Mouse (Mus musculus) lung, postnatal 14 days (tissue): ENCODE measurements around the gene Ttc22.

Experiments used
- DNase-seq: peaks from one replicate; pipeline ENCODE4 v3.0.0; 2021

Ttc22 gene

DNA sequence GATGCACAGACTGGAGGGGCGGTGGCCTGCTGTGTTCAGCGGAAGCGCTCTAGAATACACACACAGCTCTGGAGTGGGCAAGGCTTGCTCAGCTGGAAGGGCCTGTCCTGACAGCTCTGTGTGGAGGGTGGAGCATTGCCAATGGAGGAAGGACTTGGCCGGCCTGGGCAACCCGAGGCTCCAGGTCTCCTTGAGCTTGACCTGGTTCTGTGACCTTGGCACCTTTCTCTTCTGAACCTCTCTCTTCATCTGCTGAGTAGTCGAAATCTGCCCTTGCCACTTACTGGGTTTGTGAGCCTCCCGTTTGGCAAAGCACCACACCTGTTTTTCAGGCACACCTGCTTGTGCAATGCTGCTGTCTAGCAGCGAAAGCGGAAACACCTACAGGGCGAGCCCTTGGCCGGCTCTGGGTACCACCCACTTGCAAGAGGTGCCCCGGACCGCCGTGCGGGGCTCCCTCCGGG lies at the start of gene Ttc22:
TSS of gene Ttc22 (plus strand) at position 403 of the 464 bp plus-strand sequence.
- peak; percentile 60 for DNase-seq

DNA sequence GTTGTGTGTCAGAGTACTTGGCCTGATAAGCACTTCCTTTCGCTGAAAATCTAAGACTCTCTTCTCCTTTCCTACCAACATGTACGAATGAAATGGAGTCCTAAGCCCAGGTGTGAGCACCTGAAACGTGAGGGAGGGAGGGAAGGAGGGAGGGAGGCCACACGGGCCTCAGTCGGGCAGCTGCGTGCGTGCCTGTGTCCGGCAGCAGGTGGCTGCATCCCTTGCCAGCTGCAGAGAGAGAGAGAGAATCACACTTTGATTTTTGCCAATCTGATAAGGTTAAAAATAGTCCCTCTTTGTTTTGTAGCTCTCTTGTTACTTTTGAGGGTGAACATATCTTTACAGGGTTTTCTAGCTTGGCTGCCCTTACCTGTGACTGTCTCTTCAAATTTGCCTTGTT lies 47.2 kb upstream of the Ttc22 start:
- DNase-seq = no peak

DNA sequence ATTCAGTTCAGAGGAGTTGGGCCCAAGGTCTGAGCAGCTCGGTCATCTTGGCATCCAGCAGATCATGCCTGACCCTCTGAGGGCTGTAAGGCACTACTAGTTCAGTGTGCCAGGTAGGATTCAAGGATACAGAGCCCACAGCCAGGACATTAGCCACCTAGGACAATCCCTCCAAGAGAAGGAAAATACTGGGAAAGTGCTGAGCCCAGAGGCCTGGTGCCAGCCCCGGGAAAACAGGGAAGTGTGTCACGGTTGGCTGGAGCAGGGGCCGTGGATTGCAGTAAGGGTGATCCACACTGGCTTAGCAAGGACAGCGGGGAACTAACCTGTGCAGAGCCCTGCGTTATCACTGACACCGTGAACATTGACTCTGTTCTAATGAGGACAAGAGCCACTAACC lies 44.7 kb upstream of the Ttc22 start:
- no peak for DNase-seq

DNA sequence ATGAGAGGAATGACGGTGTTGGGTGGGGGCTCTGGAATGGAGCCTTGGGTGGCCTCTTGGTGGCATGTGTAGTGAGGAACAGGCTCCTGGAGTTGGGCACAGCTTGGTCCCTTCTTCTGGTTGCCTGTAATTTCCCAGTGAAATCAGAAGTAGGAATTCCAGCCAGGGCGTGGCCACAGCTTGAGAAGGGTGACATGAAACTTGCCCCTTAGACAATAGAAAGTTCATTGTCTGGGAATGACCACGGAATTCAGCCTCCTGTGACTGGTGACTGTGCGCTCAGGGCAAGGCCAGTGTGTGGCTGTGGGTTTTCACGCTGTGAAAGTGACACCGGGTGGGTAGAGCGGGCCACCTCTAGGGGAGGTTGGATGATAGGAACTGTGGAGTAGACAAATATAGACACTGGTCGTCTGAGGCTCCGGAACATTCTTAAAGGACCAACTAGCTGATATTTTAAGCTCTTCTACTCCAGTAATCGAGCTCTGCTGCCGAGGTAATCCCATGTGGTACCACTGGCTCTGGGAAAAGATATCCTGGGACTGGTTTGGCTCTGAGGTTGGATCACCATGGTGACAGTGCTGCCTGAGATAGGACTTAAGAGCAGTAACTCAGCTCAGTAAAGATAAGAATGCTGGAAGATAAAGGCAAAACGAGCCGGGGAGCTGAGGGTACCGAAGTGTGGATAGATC lies 40.9 kb upstream of the Ttc22 start:
- DNase-seq = no peak

DNA sequence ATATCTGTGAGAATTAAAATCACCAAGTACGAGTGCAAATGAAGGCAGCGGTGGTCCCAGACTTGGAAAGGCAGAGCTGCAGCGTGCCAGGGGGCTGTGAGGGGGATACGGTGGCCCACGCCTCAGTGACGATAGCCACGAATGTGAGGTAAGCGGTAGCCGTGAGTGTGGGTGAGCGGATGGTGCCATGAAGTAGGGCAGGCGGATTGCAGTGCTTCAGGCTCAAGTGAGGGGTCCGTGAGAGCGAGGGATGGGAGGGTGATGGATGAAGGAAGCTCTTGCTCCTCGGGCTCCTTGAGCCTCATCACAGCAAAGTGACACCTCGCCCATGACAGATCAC lies 40.4 kb upstream of the Ttc22 start:
- DNase-seq = no peak

DNA sequence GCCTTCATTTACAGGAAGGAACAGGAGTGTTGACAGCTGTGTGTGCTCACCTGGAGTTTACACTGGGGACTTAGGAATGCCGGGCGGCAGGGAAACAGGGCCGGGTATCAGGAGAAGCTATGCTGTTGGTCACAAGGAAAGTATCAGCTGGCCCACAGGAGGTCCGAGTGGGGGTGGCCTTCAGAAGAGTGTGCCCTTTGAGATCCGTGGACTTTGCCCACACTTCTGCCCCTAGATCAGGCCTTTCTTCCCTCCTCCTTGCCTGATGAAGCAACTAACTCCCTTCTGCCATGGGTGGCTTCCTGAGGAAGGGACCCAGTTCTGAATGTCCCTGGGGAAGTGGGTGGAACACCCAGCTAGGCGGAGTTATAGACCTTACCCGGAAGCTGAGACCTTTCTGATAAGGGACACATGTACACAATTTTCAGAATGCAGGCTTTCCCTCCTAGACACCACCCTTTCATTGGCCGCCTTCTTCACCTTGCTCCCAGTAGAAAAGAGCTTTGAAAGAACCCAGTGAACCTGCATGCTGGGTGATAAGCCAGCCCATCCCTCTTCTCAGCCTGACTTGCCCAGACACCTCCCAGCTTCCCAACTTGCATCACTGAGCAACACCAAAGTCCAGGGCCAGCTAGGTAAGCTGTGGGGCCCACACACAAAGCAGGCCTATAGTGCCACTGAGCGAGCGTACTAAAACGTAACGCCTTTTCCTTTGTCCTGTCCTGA lies 39.6 kb upstream of the Ttc22 start:
- no peak for DNase-seq

DNA sequence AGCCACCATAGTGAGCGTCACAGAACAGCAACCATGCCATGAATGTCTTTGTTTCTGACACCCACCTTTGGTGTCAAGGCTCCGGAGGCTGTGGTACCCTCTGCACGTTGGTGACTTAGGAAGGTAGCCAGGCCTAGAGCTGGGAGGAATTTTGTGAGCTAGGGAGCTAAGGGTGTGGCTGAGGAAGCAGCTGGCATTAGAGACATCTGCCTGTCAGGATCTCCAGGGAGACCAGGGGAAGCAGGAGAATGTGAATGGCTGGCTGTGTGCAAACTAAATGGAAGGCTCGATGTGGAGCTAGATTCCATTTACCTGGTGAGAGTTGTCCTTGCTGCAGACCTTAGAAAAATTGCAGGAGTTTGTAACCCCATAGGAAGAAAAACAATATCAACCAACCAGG lies 37.6 kb upstream of the Ttc22 start:
- DNase-seq = no peak

DNA sequence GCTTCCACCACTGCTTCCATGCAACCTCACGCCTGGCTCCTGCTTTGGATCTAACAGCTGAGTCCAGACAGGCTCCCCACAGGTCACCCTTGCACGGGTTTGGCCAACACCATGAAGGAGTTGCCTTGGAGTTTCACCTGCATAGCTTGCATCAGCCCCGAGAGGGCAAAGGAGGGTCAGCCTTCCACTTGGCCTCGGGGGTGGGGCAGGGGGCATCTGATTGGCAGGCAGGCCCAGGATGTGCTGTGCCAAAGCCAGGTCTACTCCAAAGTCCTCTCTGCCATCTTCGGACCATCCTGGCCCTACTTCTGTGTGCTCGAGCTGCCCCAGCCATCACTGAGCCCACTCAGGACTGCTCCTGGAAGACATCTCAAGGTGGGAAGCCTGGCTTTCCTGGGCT lies 35.2 kb upstream of the Ttc22 start:
- no peak for DNase-seq

DNA sequence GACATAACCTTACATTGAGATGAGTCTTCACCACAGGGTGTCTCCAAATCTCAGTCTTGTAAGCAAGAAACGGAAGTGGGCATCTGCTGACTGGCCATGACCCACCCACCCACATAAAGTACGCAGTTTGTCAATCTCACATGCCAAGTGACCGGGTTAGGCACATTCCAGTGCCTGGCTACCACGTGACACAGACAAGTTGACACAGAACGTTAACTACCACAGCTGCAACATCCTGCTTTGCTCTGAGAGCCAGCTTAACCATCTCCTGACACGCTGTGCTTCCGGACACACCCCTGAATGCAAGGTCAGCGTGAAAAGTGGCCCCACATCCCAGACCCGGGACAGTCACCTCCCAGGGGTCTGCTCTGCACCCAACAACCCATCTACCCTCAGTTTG lies 32.1 kb upstream of the Ttc22 start:
- peak; percentile 16 for DNase-seq

DNA sequence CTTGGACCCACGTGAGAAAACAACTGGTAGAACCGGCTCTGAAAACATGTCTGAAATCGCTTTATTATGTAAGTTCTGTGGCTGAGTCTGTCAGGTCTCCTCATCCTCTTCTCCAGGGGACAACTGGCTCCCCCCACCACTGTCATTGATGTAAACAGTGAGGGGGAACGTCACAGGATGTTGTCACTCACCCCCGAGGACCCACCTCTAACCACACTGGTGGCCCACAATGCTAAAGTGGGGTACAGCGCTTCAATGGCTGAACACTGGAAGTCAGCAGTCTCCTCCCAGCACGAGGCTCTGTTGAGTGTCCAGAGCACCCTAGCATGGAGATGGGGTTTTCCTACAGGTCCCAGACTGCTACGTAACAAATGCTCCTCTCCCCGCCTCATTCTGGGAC lies 31.4 kb upstream of the Ttc22 start:
- no peak for DNase-seq

DNA sequence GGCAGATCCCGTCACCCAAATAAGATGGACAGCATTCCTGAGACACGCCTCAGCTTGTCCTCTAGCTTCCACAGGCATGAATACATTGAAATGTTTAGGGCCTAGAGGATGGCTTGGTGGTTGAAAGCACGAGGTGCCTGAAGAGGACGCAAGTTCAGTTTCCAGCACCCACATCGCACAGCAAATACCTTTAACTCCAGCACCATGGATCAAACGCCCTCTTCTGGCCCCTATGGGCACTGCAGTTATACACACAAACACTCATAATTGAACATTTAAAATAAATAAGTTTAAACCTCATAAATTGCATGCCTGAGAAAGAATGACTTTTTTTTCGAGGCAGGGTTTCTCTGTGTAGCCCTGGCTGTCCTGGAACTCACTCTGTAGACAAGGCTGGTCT lies 28.6 kb upstream of the Ttc22 start:
- DNase-seq = no peak

DNA sequence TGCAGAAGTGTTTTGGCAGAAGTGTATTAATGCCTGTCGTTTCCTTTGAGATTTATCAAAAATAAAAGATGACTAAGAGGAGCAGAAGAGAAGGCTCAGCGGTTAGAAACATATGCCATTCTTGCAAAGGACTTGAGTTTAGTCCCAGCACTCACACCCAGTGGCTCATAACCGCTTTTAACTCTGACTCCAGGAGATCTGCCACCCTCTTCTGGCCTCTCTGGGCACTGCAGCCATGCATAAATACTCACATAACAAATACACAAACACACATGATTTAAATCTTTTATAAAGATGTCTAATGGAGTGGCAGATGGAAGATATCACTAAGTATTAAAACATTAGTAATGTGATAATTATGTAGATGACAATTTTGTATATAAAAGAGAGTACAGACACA lies 26.0 kb upstream of the Ttc22 start:
- no peak for DNase-seq

DNA sequence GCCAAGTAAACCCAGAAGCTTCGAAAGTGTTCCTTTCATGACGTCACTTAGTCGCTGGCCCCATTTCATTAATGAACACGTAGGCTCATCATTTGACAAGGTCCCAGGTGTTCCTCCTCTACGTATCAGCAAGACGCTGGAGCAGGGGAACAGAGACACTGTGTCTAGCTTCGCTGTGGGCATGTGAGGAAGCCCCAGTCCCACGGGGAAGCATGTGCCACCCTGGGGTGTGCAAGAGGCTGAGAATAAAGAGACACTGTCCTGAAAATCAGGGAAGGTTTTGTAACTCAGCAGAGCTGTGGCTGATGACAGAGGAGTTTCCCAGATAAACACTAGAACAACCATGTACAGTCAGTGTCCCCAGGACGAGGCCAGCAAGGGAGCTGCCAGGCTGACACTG lies 25.2 kb upstream of the Ttc22 start:
- DNase-seq = no peak

DNA sequence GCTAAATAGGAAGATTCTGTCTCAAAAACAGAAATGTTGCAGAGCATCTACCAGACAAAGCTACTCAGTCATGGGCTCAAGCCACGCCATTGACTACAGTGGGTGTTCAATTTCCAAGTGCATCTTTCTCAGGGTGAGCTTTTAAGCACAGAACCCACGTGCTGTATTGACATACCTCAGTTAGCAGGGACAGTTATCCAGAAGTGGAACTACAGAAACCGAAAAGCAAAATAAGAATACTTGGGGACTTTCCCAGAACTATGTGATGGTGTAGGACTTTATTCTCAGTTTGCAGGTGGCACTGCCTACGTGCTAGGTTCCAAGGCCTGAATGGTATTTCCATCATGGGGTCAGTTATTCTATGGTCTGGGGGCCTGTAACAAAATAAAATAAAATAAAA lies 24.5 kb upstream of the Ttc22 start:
- DNase-seq = no peak

DNA sequence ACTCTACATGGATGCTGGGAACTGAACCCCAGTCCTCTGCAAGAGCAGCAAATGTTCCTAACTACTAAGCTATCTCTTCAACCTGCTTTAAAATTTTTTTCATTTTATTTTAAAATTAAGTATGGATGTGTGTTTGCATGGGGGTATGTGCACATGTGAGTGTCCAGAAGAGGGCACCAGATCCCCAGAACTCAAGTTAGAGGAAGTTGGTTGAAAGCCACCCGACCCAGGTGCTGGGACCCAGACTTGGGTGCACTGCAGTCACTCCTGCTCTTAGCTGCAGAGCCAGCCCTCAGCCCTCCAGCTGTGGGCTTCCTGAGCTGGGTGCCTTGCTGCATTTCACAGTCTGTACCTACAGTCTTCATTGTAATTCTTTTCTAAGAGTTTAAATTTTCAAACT lies 22.8 kb upstream of the Ttc22 start:
- no peak for DNase-seq

DNA sequence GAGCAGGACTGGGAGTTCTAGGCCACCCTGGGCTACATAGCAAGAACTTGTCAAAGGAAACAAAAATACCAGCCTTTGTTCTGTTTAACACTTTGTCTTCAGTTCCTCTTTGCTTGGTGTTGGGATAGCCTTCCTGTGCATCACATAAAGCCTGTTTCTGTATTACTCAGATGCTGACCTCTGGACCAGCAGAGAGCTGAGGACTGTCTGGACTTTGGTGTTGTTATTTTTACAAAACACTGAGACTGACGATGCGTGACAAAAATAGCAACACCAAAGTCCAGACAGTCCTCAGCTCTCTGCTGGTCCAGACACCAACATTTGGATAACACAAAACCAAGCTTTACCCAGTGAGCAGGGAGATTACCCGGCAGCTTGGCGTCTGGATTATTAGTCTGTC lies 21.5 kb upstream of the Ttc22 start:
- DNase-seq = no peak

DNA sequence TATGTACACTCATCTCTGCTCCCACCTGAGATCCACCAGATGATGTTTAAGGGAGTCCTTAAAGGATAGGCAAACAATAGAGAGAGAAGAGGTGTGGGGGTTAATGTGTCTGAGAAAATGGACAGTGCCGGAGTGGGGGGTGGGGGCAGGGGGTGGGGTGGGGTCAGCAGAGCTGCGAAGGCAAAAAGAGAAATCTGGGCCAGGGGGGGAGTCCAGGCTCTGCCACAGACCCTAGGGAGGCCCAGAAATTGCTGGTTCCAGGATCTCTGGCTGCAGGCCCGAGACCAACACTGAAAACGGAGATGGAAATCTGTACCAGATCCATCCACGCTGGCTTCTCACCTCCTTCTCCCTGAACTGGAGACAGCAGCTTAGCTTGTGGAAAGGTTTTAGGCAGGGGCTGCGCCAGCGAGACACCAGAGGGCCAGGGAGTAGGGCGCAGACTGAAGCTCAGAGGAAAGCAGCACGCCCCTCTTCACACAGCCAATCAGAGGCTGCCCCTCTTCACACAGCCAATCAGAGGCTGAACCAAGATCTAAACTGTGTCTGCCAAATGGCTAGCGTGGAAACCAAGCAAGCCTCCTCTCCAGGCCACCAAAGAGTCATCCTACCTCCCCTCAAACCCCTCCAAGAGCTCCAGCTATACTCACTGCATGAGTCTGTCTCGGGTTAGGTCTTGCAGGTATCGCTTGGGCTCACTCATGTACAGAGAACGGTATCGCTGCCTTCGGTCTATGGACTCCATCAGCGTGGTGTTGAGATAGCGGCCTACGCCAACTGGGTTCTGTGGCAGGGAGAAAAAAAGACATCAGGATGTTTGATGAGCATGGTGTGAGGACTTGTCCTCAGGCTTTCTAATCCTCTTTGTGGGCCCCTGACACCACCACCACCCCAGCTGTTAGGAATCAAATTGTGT lies 15.3 kb upstream of the Ttc22 start:
- DNase-seq = no peak

DNA sequence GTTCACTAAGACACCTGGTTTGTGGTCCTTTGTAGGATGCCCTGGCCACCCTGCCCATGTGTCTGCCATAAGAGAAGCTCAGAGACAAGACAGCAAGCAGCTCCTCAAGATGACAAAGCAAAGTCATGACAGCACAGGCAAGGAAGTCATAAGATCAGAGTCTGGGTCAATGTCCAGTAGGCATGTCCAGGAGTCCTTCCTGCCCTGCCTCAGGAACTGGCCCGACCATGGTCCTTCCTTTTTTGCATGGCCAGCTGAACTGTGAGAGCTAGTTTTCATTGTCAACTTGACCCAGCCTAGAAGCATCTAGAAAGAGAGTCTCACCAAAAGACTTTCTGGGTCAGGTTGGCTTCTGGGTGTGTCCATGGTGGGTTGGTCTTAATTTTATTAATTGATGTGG lies 14.3 kb upstream of the Ttc22 start:
- DNase-seq = no peak

DNA sequence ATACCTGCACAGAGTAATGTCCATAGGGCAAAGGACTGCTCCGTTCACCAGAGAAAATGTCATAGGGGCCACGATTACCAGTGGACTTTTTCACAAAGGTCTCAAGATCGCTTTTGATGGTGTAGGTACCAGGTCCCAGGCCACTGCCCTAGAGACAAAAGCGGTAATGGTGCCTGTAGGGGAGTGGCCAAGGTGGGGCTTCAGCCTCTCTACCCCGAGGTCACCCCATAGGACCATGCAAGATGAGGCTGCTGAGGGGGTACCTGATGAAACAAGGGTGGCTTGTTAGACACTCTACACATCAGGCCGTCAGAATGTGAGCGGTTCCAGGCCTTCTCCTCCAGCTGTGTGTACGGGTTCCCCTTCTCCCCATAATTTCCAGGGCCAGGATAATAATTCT lies 9.1 kb upstream of the Ttc22 start:
- DNase-seq = no peak

DNA sequence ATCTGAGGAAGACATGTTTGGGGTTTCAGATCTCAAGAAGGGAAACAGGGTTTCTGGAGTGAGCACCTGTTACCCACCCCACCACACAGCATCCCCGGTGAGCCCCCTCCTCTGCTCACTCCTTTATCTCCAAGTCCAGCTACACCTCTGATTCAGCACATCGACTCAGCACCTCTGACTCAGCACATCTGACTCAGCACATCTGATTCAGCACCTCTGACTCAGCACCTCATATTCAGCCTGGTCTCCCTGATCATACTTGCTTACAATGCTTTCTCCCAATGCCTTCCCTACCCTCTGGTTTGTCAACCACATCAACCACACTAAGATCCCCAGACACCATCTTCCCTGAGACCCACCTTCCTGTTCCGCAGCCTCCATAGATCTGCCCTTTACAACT lies 8.7 kb upstream of the Ttc22 start:
- DNase-seq = no peak

DNA sequence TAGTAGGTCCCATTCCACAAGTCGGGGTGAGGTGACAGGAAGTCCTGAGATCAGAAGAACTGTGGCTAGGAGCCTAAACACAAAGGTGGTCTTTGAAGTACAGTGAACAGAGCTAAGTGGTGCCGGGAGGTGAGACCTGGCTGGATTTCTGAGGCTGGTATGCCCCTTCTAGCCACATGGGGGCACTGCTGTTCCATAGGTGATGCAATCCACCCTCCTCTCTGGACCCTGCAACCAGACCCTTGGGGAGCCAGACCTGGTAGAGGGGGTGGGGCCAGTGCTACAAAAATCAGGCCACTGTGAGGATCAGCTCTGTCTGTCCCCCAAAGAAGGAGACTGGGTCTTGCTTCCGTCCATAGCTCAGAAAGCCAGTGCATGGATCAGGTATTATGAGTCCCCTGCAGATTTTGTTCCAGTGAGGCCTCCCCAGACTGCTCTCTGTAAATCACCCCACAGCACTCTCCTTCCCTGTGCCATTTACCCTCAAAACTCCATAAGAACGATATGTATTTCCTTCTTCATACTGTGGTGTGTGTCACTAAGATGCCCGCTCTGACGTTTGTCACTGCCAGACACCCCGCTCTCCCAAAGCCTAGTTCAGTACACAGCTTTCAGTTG lies 7.9 kb upstream of the Ttc22 start:
- peak; percentile 72 for DNase-seq

DNA sequence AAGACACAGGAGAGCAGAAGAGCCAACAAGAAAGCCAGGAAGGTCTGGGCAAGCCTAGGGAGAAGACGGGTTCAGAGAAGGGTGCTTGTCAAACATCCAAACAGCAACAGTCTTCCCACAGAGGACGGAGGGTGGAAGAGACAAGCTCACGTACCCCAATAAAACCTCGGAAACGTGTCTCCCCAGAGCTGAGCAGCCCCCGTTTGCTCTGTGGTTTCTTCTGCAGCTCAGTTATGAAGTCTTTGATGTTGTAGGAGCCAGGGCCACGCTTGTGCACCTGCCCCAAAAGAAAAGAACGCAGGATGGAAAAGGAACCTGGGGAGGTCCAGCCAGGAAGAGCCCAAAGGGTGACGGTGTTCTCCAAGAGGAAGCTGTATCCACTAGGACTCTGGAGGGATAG lies 7.4 kb upstream of the Ttc22 start:
- DNase-seq = no peak

DNA sequence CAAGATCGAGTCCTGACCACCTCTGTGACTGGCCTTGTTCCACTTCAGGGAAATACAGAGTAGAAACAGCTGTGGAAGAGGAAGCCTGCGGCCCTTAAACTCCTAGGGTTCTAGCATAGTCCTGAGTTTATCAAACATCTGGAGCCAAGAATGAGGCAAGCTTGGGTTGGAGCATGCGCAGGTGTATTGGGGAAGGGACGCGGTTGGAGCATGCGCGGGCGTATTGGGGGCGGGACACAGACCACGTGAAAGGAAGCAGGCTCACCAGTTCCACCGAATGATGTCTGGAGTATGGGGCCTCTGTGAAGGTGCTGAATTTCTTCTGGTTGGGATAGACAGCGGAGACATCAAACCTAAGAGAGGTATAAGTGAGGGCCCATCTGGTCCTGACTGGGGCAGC lies 6.6 kb upstream of the Ttc22 start:
- DNase-seq = no peak
